Mouse (Mus musculus): ENCODE results near the gene Tgfb2.

DNA sequence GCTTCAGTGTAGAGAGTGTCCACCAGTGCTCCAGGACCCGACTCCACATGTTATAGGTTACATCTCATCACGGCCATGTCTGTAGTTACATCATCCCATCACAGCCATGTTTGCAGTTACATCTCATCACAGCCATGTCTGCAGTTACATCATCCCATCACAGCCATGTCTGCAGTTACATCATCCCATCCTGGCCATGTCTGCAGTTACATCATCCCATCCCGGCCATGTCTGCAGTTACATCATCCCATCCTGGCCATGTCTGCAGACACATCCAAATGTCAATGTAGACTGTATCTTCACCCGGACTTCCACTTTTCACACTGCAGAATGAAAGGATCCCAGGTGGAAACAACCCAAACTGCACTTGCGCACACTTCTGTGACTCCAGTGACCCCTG, 29.7 kb upstream of the Tgfb2 start:
- TF ChIP-seq ZNF384 (IDR thresholded peaks at IDR 0.05; ENCODE audit: low read depth, low read length): no peak
- no peak for TF ChIP-seq HCFC1 (IDR thresholded peaks at IDR 0.05; ENCODE audit: borderline replicate concordance, insufficient read depth, low read length)
- no peak for TF ChIP-seq ZC3H11A (IDR thresholded peaks at IDR 0.05; ENCODE audit: borderline replicate concordance, low read depth, low read length)
- no peak for TF ChIP-seq CHD2 (IDR thresholded peaks at IDR 0.05; ENCODE audit: low read depth, low read length)
- TF ChIP-seq MAFK (IDR thresholded peaks at IDR 0.05; ENCODE audit: insufficient read depth, low read depth, low read length): no peak

Data from ES-E14 (cell line).